11 mouse cellular contexts compared by ENCODE assay signal in the genomic region with DNA sequence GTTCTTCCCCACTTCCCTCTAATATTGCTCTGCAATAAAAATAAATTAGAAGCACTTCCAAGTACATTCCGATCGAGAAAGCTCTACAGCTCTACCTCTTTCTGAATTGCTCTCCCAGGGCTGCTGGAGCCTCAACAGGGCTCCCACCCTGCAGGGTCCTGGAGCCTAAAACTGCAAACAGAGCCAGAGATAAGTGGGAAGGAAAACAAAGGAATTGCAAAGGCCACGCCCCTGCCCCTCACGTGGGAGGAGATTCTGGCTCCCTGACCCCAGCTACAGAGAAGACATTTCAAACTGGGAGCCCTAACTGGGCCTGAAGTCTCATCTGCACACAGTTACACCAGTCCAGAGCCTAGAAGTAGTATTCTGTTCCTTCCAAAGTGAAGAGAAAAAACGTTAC. TPM values are rescaled to one million over a fixed set of nuclear protein-coding genes. Genes with fewer than 3 reads are reported as not detected.
A peak's percentile ranks its signal among the peaks of the same experiment; 100 is the strongest.
DNase-seq lines count a peak whose midpoint lies in the region; ATAC-seq and TF ChIP-seq lines count a peak whose summit lies in the region.
"Had no signal": no experiment of that assay in that cellular context is flagged by ENCODE, and none has a peak within 500 bp of the region (broad histone marks: within the 10 kb centered on the region; RNA-seq: fewer than 3 reads in every experiment).

No protein-coding gene starts in this region.

- no peak for ATAC-seq in kidney, postnatal 0 days (replicated peaks; ENCODE audit: low FRiP score, low read depth)
- ATAC-seq in neural tube, embryonic 11.5 days (ENCODE audit: insufficient read depth, low FRiP score, low TSS enrichment), result no peak
- ATAC-seq: forebrain, embryonic 16.5 days had no signal

- peak overlapping the region; percentile 5; the same call in 1 of the 2 replicates for H3K9ac ChIP-seq in kidney, postnatal 0 days (ENCODE audit: low read depth, low read length)
- no peak overlapping the region for H3K9ac ChIP-seq in neural tube, embryonic 11.5 days (ENCODE audit: low read length)
- H3K9ac ChIP-seq: embryonic facial prominence, embryonic 15.5 days had no signal

- peaks cover 67% of the 10 kb centered on the region for H3K4me1 ChIP-seq in kidney, postnatal 0 days (replicated peaks; ENCODE audit: insufficient read depth, low read length)
- H3K4me1 ChIP-seq in neural tube, embryonic 11.5 days (ENCODE audit: control insufficient read depth, insufficient read depth, low read length), result peaks cover 44% of the 10 kb centered on the region

- H3K4me2 ChIP-seq in kidney, postnatal 0 days (ENCODE audit: low read length), result no peak overlapping the region
- H3K4me2 ChIP-seq in neural tube, embryonic 11.5 days (ENCODE audit: low read depth), result no peak overlapping the region
- H3K4me2 ChIP-seq: embryonic facial prominence, embryonic 15.5 days had no signal

- no peaks in the 10 kb centered on the region for H3K9me3 ChIP-seq in kidney, postnatal 0 days (replicated peaks; ENCODE audit: low read length)
- H3K9me3 ChIP-seq in neural tube, embryonic 11.5 days (ENCODE audit: control insufficient read depth, low read length), result no peaks in the 10 kb centered on the region
- H3K9me3 ChIP-seq: embryonic facial prominence, embryonic 15.5 days had no signal

- no peaks in the 10 kb centered on the region for H3K27me3 ChIP-seq in kidney, postnatal 0 days (ENCODE audit: insufficient read depth, low read length)
- peaks cover 6% of the 10 kb centered on the region; the same call in 1 of the 2 replicates for H3K27me3 ChIP-seq in neural tube, embryonic 11.5 days (ENCODE audit: control insufficient read depth, insufficient read depth, low read length)

- TF ChIP-seq CTCF in kidney, postnatal 0 days (IDR thresholded peaks at IDR 0.05; ENCODE audit: low read depth), result no peak

- 15% methylated on average over 5 of the region's 5 CpGs for WGBS in kidney, postnatal 0 days
- WGBS in neural tube, embryonic 11.5 days, result 7% methylated on average over 5 of the region's 5 CpGs

- no peaks in the 10 kb centered on the region for H3K36me3 ChIP-seq in kidney, postnatal 0 days (ENCODE audit: insufficient read depth, low read length)
- H3K36me3 ChIP-seq in neural tube, embryonic 11.5 days (ENCODE audit: control insufficient read depth, insufficient read depth, low read length), result no peaks in the 10 kb centered on the region

- 0 out of 2 replicates have a peak overlapping the region, but pooled peaks have one; percentile 21 for H3K27ac ChIP-seq in kidney, postnatal 0 days
- 0 out of 2 replicates have a peak overlapping the region, but pooled peaks have one; percentile 7 for H3K27ac ChIP-seq in neural tube, embryonic 11.5 days (ENCODE audit: low read depth, low read length)
- H3K27ac ChIP-seq: embryonic facial prominence, embryonic 15.5 days had no signal

- no peak overlapping the region for H3K4me3 ChIP-seq in kidney, postnatal 0 days (replicated peaks; ENCODE audit: low read depth, low read length)
- H3K4me3 ChIP-seq in neural tube, embryonic 11.5 days (ENCODE audit: low read depth, low read length), result no peak overlapping the region
- H3K4me3 ChIP-seq: embryonic facial prominence, embryonic 15.5 days had no signal

- DNase-seq in heart, adult 11 months, result peak; percentile 86
- no peak for DNase-seq in heart, adult 9 months (ENCODE audit: low spot score in 2 of 2)
- DNase-seq in kidney, postnatal 0 days (ENCODE audit: low spot score), result peak; percentile 70
- no peak for DNase-seq in kidney, postnatal 14 days
- DNase-seq in embryo, embryonic 10.5 days (ENCODE audit: low spot score), result peak; percentile 70
- DNase-seq in neural tube, embryonic 11.5 days (ENCODE audit: low spot score), result no peak
- no peak for DNase-seq in layer of hippocampus, adult 18-20 months (ENCODE audit: low spot score in 2 of 2)
- no peak for DNase-seq in adrenal gland, postnatal 25 days
- DNase-seq: cerebellum, adult 9-11 months had no signal

RNA-seq across cellular contexts. Expression of a gene that starts 6.7 kb away (rescaled TPM):
- 12.8 and 13.8 TPM in 2 replicates for polyA plus RNA-seq in kidney, postnatal 0 days (2015; fragmentation: Nextera tagmentation; extraction: Ambion mirVana)
- 13.4 and 15.1 TPM in 2 replicates for polyA plus RNA-seq in neural tube, embryonic 11.5 days (2014; fragmentation: Nextera tagmentation; extraction: Ambion mirVana)
- 1 to 10 TPM; 5.5 to 7.8 TPM for total RNA-seq in layer of hippocampus, adult 18-20 months (2021)
- 29.7 and 38.9 TPM in 2 replicates for total RNA-seq in adrenal gland, postnatal 25 days (2021)

Comparison
In these comparisons a context has a peak if more than half of its experiments do, and no peak if none do; other contexts are left out.
1. DNase-seq: peak in heart, adult 11 months (single experiment), kidney, postnatal 0 days (single experiment) and embryo, embryonic 10.5 days (single experiment); none in heart, adult 9 months (0 of 2), kidney, postnatal 14 days (single experiment), neural tube, embryonic 11.5 days (single experiment), layer of hippocampus, adult 18-20 months (0 of 2) and adrenal gland, postnatal 25 days (single experiment).